Mouse (Mus musculus) ovary, adult 18-20 months (tissue): ENCODE measurements around the gene 1810013L24Rik.

Experiments used
- DNase-seq: peaks from one replicate; pipeline ENCODE4 v3.0.0; 2022; ENCODE audit warnings: low spot score, mixed read lengths

The 1810013L24Rik gene

DNA sequence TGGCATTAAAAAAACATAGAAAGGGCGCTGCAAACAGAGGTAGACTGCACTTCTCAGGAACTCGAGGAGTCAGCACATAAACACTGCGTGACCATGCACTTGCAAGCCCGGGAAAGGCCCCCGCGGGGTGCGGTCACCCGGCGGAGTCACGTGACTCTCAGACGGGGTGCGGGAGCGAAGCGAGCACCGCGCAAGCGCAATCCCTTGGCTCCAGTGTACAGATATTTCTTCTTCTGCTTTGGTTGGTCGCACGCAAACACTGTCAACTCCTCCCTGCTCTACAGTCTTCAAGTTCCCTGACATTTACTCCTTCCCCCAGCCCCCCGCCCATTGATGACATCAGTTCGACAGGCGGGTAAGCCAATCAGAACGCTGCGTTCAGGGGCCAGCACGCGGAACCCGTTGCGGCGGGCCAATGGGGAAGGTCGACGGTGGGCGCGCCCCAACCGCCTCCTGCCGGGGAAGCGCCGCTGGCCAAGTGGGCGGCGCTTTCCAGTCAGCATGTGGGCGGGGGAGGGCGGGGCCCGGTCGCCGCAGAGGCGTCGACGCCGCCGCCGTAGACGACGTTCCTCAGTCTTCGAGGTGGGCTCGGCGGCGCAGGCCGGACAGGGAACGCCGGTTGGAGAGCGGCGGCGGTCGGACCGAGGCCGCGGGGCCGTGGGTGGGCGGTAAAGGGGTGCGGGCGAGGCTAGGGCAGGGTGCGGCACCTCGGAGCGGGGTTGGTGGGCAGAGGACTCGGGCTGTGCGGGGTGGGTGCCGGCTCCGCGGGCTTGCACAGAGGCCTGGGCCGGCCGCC, at the start of gene 1810013L24Rik:
TSS of gene 1810013L24Rik (plus strand) at position 537 of the 796 bp plus-strand sequence.
- peak; percentile 99 for DNase-seq

DNA sequence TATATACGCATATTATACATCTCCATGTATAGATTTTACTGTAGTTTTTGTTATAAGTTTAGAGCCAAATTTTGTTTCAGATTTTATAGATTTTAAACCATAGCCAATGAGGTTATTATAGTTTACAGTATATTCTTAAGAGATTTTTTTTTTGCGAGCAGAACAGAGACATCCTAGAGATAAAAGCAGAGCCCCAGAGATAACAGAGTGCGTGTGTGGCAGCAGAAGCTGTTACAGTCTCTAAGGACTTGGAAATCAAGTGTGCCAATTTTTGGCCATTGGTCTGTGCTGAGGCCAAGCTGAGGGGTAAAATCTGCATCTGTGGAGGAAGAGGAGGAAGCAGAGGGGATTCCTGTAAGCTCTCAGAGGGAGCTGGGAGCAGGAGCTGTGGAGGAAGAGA, 49.7 kb upstream of the 1810013L24Rik start:
- DNase-seq: no peak

DNA sequence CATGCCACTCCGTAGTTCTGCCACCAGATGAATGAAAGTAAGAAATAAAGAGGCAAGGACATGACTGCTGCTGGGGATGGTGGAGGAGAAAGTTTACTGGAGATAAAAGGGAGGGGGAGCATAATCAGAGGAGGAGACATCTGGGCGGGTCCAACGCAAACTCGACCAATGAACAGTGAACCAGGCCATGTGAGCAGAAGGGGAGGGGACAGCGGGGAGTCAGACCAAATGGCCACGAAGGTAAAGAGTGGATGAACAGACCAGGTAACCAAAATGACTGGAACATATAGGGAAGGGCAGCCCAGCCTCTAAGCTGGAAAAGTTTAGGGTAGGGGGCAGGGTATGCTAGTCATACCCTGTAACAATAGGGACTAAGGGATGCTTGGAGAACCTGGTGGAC, 48.7 kb upstream of the 1810013L24Rik start:
- DNase-seq: no peak

DNA sequence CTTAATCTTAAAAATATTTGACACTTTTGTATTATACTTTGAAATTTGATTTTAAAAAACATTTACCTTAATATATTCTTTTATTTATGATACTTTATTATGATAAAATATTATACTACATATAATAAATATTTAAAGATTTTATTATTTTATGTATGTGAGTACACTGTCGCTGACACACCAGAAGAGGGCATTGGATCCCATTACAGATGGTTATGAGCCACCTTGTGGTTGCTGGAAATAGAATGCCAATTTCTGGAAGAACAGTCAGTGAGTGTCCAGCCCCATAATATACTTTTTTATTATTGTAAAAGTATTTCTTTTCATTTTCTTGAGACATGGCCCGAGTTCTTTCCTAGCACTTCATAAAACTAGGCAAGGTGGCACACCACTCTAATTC, 48.2 kb upstream of the 1810013L24Rik start:
- no peak for DNase-seq

DNA sequence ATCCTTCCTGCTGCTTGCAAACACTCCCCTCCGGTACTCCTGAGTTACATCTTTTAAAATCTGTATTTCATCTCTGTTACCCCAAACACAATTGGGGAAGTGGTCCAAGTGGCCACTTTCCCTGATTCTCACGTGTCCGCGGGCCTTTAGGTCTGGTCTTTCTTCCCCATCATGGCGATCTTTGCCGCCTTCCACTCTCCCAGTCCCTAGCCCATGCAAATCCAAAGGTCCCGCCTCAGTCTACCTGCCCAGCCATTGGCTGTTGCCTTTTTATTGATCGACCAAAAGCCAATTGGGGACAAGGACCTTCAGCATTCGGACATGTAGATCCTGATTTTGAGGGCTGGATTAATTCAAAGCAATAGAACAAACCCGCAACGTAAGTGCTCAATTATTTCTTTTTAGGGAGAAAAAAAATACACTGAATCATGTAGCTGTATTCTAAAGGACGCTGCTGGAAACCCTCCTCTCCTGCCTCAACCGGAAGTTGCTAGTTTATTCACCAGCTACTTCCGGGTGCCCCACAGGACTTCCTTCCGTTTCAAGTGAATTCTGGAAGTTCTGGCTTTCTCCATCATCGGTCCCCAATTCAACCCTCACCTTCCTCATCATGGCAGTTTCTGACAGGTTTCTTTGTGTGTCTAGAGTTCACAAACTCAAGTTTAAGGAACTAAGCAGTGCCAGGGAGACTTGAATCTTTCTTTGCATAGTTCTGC, 46.5 kb upstream of the 1810013L24Rik start:
- no peak for DNase-seq

DNA sequence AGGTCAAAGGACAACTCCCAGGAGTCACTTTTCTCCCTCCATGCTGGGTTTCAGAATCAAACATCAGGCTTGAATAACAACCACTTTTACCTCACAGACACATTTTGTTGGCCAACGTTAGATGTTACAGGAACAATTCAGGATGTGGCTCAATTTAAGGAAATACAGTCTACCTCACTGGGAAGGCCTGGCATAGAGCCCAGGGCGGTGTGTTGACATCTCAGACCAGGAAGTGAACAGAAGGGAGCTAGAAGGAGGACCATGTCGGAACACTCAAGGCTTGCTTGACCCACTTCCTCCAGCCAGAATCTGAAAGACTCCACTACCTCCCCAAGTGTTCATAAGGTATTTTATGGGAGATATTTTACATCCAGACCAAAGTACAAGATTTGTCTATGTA, 45.1 kb upstream of the 1810013L24Rik start:
- no peak for DNase-seq

DNA sequence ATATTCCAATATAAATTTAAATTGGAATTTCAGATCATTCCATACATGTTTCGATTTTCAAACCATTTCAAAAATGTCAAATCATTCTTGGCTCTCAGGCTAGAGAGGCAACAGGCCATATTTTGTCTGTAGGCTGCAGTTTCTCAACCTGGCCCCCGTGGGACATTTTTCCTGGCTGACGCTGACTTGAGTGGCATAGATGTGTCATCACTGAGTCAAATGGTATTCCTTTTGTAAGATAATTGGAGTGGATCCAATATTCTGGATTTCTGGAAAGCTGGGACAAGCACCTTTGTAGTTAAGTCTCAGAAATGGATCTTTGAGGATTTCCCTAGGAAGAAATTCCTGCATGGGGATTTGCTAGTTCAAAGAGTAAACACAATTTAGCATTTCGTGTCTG, 39.0 kb upstream of the 1810013L24Rik start:
- no peak for DNase-seq

DNA sequence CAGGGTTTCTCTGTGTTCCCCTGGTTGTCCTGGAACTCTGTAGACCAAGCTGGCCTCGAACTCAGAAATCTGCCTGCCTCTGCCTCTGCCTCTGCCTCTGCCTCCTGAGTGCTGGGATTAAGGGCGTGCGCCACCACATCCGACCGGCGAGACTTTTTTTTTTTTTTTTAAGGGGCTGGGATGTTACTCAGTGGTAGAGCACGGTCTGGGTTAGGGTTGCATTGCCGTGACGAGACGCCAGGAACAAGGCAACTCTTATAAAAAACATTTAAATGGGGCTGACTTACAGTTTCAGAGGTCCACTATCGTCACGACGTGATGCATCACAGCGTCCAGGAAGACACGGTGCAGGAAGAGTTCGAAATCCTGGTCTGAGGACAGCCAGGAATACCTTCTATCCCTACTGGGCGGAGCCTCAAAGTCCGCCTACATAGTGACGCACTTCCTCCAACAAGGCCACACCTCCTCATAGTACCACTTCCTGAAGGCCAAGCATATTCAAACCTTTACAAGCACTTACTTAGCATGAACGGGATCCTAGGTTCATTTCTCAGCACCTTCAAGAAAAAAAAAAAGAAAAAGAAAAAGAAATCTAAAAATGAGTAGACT, 37.8 kb upstream of the 1810013L24Rik start, which contains the start of gene Usp7:
TSS of gene Usp7 (minus strand) at position 360 of the 609 bp plus-strand sequence.
- DNase-seq: no peak

DNA sequence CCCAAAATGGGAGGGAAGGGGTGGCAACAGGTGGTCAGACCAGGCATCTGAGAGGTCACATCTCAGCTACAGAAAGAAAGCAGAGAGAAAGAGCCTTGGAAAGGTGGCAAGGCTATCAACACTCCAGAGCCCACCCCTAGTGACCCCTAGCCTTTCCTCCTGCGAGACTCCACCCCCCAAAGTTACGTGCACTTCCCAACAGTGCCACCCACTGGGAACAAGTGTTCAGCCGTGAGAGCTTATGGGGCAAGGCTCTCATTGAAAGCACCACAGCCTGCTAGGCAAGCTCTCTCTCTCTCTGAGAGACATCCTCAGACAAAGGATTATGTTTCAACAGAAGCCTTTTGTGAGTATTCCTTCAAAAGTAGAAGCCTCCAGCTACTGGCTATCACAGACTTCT, 34.9 kb upstream of the 1810013L24Rik start:
- no peak for DNase-seq

DNA sequence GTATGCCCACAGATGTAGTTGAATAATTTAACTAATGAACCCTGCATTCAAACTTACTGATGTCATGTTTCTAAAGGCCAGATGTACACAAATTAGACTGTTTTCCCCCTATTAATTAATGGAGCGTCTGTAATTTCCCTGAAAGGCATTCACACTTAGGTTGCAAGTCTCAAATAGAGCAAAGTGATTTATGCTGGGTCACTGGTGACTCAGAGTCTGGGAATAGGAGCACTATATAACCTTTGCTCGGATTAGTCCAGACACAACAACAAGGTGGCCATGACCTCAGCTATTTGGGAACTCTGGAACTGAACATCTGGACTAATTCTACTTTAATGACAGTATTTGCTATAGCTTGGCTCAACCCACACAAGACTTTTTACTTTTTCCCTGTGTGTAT, 34.0 kb upstream of the 1810013L24Rik start:
- no peak for DNase-seq

DNA sequence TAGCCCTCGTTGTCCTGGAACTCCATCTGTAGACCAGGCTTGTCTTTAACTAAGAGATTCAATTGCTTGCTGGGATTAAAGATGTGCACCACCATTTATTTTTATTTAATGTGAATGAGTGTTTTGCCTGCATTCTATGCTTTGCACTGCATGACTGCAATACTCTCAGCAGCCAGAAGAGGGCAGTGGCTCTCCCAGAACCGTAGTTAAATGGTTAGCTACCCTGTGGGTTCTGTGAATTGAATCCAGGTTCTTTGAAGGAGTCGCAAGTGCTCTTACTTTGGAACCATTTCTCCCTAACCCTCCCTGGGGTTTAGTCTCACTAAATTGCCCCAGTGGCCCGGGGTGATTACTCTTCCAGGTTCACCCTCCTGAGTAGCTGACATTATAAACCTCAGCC, 23.2 kb upstream of the 1810013L24Rik start:
- no peak for DNase-seq

DNA sequence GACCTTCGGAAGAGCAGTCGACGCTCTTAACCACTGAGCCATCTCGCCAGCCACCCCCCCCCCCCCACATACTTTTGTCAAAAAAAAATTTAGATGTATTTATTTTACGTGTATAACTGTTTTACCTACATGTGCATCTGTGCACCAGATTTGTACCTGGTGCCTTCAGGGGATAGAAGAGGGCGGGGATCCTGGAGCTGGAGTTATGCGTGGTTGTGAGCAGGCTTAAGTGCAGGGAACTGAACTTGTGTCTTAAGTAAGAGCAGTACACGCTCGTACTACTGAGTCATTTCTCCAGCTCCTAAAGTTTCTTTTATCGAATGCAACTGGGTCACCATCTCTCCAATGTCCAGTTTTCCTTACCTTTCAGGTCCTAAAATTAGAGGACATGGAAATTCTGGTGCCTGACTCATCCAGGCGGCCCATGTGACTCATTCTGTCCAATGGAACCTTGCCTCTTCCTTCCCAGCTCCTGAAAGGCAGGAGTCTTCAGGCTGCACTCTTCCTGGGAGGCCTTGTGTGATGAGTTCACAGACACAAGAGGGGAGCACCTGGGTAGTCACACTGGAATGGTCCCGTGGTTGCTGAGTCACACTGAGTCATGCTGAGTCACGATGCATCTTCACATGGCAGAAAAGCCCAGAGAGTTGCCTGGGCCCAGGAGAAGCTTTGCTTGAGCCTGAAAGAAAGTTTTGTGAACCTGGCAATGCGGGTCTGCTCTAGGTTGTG, 19.3 kb upstream of the 1810013L24Rik start:
- no peak for DNase-seq

DNA sequence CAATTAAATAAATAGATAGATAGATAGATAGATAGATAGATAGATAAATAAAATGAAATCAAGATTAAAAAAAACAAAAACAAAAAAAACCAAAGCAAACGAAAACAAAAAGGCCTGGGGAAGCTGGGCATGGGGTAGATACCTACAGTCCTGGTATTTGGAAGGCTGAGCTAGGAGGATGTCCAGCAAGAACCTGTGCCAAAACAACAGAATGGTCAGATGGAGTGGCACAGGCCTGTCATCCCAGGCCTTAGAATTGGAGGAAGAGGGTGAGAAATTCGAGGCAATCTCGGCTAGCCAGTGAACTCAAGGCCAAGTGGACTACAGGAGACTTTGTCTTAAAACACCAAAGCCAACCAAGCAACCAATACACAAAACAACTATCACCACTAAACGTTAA, 12.0 kb upstream of the 1810013L24Rik start:
- no peak for DNase-seq

DNA sequence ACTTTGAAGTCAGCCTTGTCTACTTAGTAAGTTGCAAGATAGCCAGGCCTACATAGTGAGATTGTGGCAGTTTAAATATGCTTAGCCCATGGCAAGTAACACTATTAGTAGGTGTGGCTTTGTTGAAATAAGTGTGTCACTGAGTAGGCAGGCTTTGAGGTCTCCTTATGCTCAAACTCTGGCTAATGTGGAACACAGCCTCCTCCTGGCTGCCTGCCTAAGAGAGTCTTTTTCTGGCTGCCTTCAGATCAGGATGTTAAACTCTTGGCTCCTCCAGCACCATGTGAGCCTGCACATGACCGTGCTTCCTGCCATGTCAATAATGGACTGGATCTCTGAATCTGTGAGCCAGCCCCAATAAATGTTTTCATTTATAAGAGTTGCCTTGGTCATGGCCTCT, 8.5 kb upstream of the 1810013L24Rik start:
- no peak for DNase-seq

DNA sequence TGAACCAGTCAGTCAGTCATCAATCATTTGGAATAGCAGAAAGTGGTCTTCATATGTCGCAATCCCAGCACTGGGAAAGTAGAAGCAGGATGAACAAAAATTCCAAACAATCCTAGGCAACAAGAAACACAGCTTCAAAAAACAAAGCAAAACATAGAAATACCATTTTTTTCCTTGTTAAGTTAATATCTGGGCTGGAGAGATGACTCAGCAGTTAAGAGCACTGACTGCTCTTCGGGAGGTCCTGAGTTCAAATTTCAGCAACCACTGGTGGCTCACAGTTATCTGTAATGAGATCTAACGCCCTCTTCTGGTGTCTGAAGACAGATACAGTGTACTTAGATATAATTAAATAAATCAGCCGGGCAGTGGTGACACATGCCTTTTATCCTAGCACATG, 7.3 kb upstream of the 1810013L24Rik start:
- no peak for DNase-seq

DNA sequence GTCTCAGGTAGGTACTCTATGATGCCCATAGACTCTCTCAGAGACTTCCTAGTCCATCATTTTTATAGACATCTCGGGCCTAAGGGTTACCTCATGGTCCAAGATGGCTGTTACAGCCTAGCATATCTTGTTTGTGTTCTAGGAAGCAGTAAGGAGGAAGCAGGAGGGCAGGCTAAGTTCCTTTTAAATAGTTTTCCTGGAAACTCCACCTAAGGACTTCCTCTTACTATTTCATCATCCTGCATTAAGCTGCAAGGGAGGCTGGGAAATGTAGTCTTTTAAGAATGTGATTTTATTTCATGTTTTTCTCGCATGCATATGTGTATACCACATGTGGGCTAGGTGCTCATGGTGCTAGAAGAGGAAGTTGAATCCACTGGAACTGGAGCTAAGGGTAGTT, 6.2 kb upstream of the 1810013L24Rik start:
- no peak for DNase-seq

DNA sequence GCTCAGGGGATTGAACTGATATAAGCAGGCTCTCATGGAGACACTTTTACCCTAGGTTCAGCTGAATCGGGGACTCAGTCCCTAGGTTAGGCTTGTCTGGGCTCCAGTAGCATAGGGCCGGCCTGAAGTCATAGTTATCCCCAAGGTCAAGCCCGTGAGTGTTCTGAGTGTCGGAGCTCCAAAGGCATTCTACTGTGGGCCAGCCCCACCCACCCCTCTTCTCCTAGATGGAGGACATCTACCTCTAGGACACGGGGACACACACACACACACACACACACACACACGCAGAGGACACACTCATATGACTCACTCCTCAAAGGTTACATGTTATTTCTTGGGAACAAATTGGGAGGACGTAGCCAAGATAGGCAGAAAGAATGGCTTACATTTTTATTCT, 2.5 kb upstream of the 1810013L24Rik start:
- no peak for DNase-seq

DNA sequence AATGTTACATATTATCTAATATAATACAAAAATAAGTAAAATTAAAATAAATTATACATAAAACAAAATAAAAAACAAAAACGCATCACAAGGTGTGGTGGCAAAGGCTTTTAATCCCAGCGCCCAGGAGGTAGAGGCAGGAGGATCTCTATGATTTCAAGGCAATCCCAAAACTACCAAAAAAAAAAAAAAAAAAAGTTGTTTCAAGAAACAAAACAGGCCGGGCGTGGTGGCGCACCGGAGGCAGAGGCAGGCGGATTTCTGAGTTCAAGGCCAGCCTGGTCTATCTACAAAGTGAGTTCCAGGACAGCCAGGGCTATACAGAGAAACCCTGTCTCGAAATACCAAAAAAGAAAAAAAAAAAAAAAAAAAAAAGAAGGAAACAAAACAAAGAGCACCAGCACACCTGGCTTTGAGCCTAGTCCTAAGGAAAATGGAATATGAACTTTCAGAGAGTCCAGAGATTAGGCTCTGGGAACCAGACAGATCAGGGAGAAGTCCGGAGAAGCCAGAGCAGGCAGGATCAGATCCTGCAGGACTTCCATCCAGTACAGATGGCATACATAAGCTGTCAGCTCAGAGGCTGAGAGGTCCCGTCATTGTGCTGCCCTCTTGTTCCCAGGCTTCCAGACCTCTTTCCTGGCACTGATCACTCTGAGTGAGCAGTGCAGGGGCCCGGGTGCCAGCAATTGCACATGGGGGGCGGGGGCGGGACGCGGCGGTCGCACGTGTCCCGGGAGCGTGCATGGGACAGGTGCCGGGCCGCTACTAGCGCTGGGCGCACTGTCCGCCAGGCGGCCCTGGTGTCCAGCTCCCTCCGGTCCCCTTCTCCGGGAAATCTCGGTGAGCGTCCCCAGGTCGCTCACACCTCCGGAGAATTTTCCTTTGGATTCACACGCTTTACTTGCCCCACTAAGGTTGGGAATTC, 1.0 kb upstream of the 1810013L24Rik start:
- no peak for DNase-seq

DNA sequence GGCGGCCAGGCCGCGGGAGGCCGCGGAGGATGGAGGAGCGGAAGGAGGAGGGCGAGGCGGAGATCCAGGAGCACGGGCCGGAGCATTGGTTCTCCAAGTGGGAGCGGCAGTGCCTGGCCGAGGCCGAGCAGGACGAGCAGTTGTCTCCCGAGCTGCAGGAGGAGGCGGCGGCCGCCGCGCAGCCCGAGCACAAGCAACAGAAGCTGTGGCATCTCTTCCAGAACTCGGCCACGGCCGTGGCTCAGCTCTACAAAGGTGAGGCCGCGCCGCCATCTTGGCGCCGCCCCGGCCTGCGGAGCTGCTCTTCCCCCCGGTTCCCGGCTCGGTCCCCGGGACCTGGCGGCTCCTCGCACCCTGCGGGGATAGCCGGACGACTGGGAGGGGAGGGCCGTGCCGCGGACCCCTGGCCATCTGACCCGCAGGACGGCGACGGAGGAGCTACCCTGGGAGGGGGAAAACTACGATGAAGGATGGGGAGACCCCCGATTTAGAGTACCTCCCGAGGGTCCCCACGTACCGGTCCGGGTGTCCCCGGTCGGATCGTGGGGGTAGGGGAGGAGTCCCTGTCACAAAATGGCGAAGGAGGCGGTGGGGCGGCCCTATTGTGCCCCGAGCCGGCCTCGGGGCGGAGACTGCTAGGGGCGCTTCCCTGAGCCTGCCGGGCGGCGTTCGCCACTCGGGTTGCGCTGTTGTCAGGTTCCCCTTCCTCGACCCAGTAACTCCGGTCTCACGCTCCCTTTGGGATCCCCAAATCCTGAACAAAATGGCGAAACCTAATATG, 721 bp downstream of the 1810013L24Rik start:
- DNase-seq: peak; percentile 62

DNA sequence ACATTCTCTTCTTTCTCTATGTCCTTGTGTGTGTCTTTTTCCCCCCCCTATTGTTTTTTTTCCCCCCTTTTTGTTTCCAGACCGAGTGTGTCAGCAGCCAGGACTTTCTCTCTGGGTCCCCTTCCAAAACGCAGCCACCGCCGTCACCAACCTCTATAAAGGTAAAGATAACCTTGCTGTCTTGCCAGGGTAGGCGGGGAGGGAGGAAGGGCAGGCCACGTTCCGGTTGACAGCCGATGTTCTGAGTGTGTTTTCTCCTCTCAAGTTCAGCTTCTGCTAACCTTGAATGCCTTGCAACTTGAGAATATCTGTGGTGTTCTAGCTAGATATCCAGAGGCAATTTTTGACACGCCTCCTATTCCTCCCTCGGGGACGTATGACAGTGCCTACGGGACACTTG, 1.3 kb downstream of the 1810013L24Rik start:
- no peak for DNase-seq
